Mouse (Mus musculus) MEL (cell line): ENCODE data around the gene Phxr2. TPM values are rescaled to one million over a fixed set of nuclear protein-coding genes. Genes with fewer than 3 reads are reported as not detected.

Experiments
- DNase-seq: peaks from one replicate; pipeline ENCODE4 v3.0.0; 2011; ENCODE audit warnings: low read depth, low spot score
- H3K27ac ChIP-seq: 2 replicates; pipeline ENCODE4 v1.5.1; 2012; ENCODE audit warnings: low read depth, mild to moderate bottlenecking, control low read depth, low read length, moderate library complexity; ENCODE audit not compliant: control insufficient read depth
- H3K27me3 ChIP-seq, 2 experiments: fragments of 150-350 bp in 1 of 2; sonication (generic) in 1 of 2; 2 replicates each; pipeline ENCODE4 v1.6.1; 2012; ENCODE audit warnings: low read length in 2 of 2, mild to moderate bottlenecking in 2 of 2, improper control_type of control experiment in 1 of 2, moderate library complexity in 1 of 2; ENCODE audit not compliant: insufficient read depth in 2 of 2, control insufficient read depth in 1 of 2
- H3K36me3 ChIP-seq, 2 experiments: 2 replicates each; pipeline ENCODE4 v1.6.1; 2012 to 2014; ENCODE audit warnings: low read length in 2 of 2, improper control_type of control experiment in 1 of 2, inconsistent platforms in 1 of 2, mild to moderate bottlenecking in 1 of 2; ENCODE audit not compliant: insufficient read depth in 2 of 2, control insufficient read depth in 1 of 2
- H3K4me1 ChIP-seq, 2 experiments: fragments of 150-350 bp in 1 of 2; sonication (generic) in 1 of 2; 2 replicates each; pipeline ENCODE4 v1.6.1; 2012; ENCODE audit warnings: low read length in 2 of 2, improper control_type of control experiment in 1 of 2, mild to moderate bottlenecking in 1 of 2; ENCODE audit not compliant: insufficient read depth in 2 of 2, control insufficient read depth in 1 of 2
- H3K4me3 ChIP-seq, 2 experiments: fragments of 150-350 bp in 1 of 2; sonication (generic) in 1 of 2; 2 replicates each; pipeline ENCODE4 v1.5.1; 2012; ENCODE audit warnings: low read depth in 2 of 2, low read length in 2 of 2, mild to moderate bottlenecking in 2 of 2, moderate library complexity in 2 of 2, control low read depth in 1 of 2, improper control_type of control experiment in 1 of 2; ENCODE audit not compliant: control insufficient read depth in 1 of 2, insufficient read depth in 1 of 2
- H3K79me2 ChIP-seq: 2 replicates; pipeline ENCODE4 v1.6.1; 2012; ENCODE audit warnings: mild to moderate bottlenecking, low read length, moderate library complexity; ENCODE audit not compliant: control insufficient read depth, poor library complexity, insufficient read depth
- H3K9ac ChIP-seq: 2 replicates; pipeline ENCODE4 v1.6.1; 2012; ENCODE audit warnings: low read depth, mild to moderate bottlenecking, control low read depth, low read length, moderate library complexity; ENCODE audit not compliant: control insufficient read depth, poor library complexity, severe bottlenecking
- H3K9me3 ChIP-seq: fragments of 150-350 bp; sonication (generic); replicated peaks from 2 replicates; pipeline ENCODE4 v1.6.1; 2012; ENCODE audit warnings: mild to moderate bottlenecking, low read length, improper control_type of control experiment, moderate library complexity; ENCODE audit not compliant: insufficient read depth
- BHLHE40 ChIP-seq: IDR thresholded peaks from 2 replicates; pipeline ENCODE4 v1.6.1; 2012; ENCODE audit warnings: low read depth, mild to moderate bottlenecking, inconsistent platforms, low read length, improper control_type of control experiment, borderline replicate concordance
- CTCF ChIP-seq, 3 experiments: IDR thresholded peaks in 2 of 3; conservative IDR thresholded peaks in 1 of 3; 2 replicates each; pipeline ENCODE4 v1.5.1; 2011 to 2012; ENCODE audit warnings: low read length in 3 of 3, low read depth in 2 of 3, mild to moderate bottlenecking in 2 of 3, improper control_type of control experiment in 1 of 3, inconsistent platforms in 1 of 3, mixed read lengths in 1 of 3, moderate library complexity in 1 of 3; ENCODE audit not compliant: control insufficient read depth in 1 of 3, insufficient read depth in 1 of 3, poor library complexity in 1 of 3, severe bottlenecking in 1 of 3
- GATA1 ChIP-seq: IDR thresholded peaks from 2 replicates; pipeline ENCODE4 v1.6.1; 2011; ENCODE audit warnings: low read depth, low read length, improper control_type of control experiment
- JUND ChIP-seq: IDR thresholded peaks from 2 replicates; pipeline ENCODE4 v1.6.1; 2011; ENCODE audit warnings: low read depth, mild to moderate bottlenecking, improper control_type of control experiment, low read length
- MAX ChIP-seq: IDR thresholded peaks from 2 replicates; pipeline ENCODE4 v1.6.1; 2011; ENCODE audit warnings: low read length, improper control_type of control experiment
- MAZ ChIP-seq: IDR thresholded peaks from 2 replicates; pipeline ENCODE4 v1.6.1; 2012; ENCODE audit warnings: low read depth, mild to moderate bottlenecking, inconsistent platforms, low read length, improper control_type of control experiment
- MYC ChIP-seq: IDR thresholded peaks from 2 replicates; pipeline ENCODE4 v1.6.1; 2011; ENCODE audit warnings: low read depth, mild to moderate bottlenecking, low read length, improper control_type of control experiment, moderate library complexity
- POLR2AphosphoS2 ChIP-seq: IDR thresholded peaks from 2 replicates; pipeline ENCODE4 v1.6.1; 2011; ENCODE audit warnings: low read length, improper control_type of control experiment
- SIN3A ChIP-seq: IDR thresholded peaks from 2 replicates; pipeline ENCODE4 v1.6.1; 2012; ENCODE audit warnings: low read length, improper control_type of control experiment, inconsistent platforms
- SMC3 ChIP-seq: IDR thresholded peaks from 2 replicates; pipeline ENCODE4 v1.6.1; 2011; ENCODE audit warnings: low read depth, low read length, improper control_type of control experiment
- TCF12 ChIP-seq: IDR thresholded peaks from 2 replicates; pipeline ENCODE4 v1.6.1; 2014; ENCODE audit warnings: low read depth, mild to moderate bottlenecking, inconsistent platforms, low read length, improper control_type of control experiment, moderate library complexity
- USF1 ChIP-seq: IDR thresholded peaks from 2 replicates; pipeline ENCODE4 v1.6.1; 2014; ENCODE audit warnings: low read depth, mild to moderate bottlenecking, inconsistent platforms, low read length, improper control_type of control experiment, moderate library complexity
- ZC3H11A ChIP-seq: IDR thresholded peaks from 2 replicates; pipeline ENCODE4 v1.6.1; 2012; ENCODE audit warnings: low read depth, mild to moderate bottlenecking, inconsistent platforms, low read length, improper control_type of control experiment
- polyA plus RNA-seq, 2 experiments: library from polyadenylated mRNA; stranded (reverse) in 1 of 2; unstranded in 1 of 2; fragments of >175 nt in 1 of 2; fragments of >200 nt in 1 of 2; gene quantifications; 2 replicates each; pipeline versions ENCODE4 v1.2.1 to v1.2.4; 2012; ENCODE audit warnings: low replicate concordance in 2 of 2, low read depth in 1 of 2; ENCODE audit not compliant: insufficient read length in 2 of 2, insufficient read depth in 1 of 2, missing spikeins in 1 of 2
- total RNA-seq: library from RNA; depleted of rRNA; stranded (reverse); fragments of 300-350 nt; gene quantifications from 2 replicates; pipeline ENCODE4 v1.2.3, GENCODE M21; 2012

Phxr2 gene
- total and polyA plus RNA-seq, 3 experiments = not detected

GRCm38 (mm10) chr10:99168404-99168803 is 42.3 kb upstream of the Phxr2 start:
- H3K9me3 ChIP-seq = no peaks in the 10 kb centered on the region
- TF ChIP-seq TCF12 (no peak), POLR2AphosphoS2 (no peak), MAX (no peak), BHLHE40 (no peak), JUND (no peak), CTCF (IDR thresholded peaks at IDR 0.05 in 2 of 3, conservative IDR thresholded peaks at IDR 0.05 in 1 of 3; ENCODE audit: control insufficient read depth in 1 of 3, insufficient read depth in 1 of 3, low read depth in 2 of 3, low read length in 3 of 3, poor library complexity in 1 of 3, severe bottlenecking in 1 of 3) (peak in 2 of 3 experiments; percentile 22 to 24; a peak in 3 of 6 replicates), SIN3A (no peak)
- H3K4me3 ChIP-seq = no peak overlapping the region
- H3K27ac ChIP-seq = no peak overlapping the region
- peaks cover 0 to 2% of the 10 kb centered on the region in 2 experiments; a peak in 2 of 4 replicates for H3K36me3 ChIP-seq
- H3K79me2 ChIP-seq = no peaks in the 10 kb centered on the region
- no peaks in the 10 kb centered on the region; a peak in 1 of 4 replicates for H3K27me3 ChIP-seq
- H3K9ac ChIP-seq = no peak overlapping the region
- H3K4me1 ChIP-seq = peaks cover 0 to 5% of the 10 kb centered on the region in 2 experiments; a peak in 1 of 4 replicates
- no peak for DNase-seq

- Histone ChIP-seq H3K4me3 (no peak overlapping the region), H3K79me2 (no peaks in the 10 kb centered on the region)
- TF ChIP-seq USF1 (no peak), CTCF (IDR thresholded peaks at IDR 0.05 in 2 of 3, conservative IDR thresholded peaks at IDR 0.05 in 1 of 3; ENCODE audit: control insufficient read depth in 1 of 3, insufficient read depth in 1 of 3, low read depth in 2 of 3, low read length in 3 of 3, poor library complexity in 1 of 3, severe bottlenecking in 1 of 3) (peak in 1 of 3 experiments; percentile 5; a peak in 1 of 6 replicates)
- TF ChIP-seq, all 39 proteins: peak for 1
- H3K4me1 ChIP-seq = peaks cover 0 to 5% of the 10 kb centered on the region in 2 experiments; a peak in 1 of 4 replicates
- no peak overlapping the region for H3K27ac ChIP-seq
- peaks cover 0 to 2% of the 10 kb centered on the region in 2 experiments; a peak in 2 of 4 replicates for H3K36me3 ChIP-seq
- H3K27me3 ChIP-seq = no peaks in the 10 kb centered on the region
- no peaks in the 10 kb centered on the region for H3K9me3 ChIP-seq
- H3K9ac ChIP-seq = no peak overlapping the region
- DNase-seq = peak; percentile 11
These were observed 40.3 kb upstream of the Phxr2 start for GRCm38 (mm10) chr10:99166392-99166791.

- peak; percentile 49; the same call in 1 of the 2 replicates for TF ChIP-seq GATA1
- no peak for TF ChIP-seq MYC
- peak; percentile 18 to 58 (median 19); a peak in 3 of 6 replicates for TF ChIP-seq CTCF (IDR thresholded peaks at IDR 0.05 in 2 of 3, conservative IDR thresholded peaks at IDR 0.05 in 1 of 3; ENCODE audit: control insufficient read depth in 1 of 3, insufficient read depth in 1 of 3, low read depth in 2 of 3, low read length in 3 of 3, poor library complexity in 1 of 3, severe bottlenecking in 1 of 3)
- TF ChIP-seq ZC3H11A = peak; percentile 25; the same call in 1 of the 2 replicates
- TF ChIP-seq MAZ = no peak
- TF ChIP-seq SMC3 = peak; percentile 51
- peak; percentile 83 for DNase-seq
- Histone ChIP-seq H3K79me2 (no peaks in the 10 kb centered on the region), H3K9me3 (no peaks in the 10 kb centered on the region), H3K4me3 (peak overlapping the region in 1 of 2 experiments; percentile 19; a peak in 1 of 4 replicates), H3K36me3 (peaks cover 0 to 2% of the 10 kb centered on the region in 2 experiments; a peak in 2 of 4 replicates), H3K9ac (no peak overlapping the region), H3K27ac (no peak overlapping the region; the same call in 1 of the 2 replicates), H3K4me1 (peaks cover 0 to 5% of the 10 kb centered on the region in 2 experiments; a peak in 1 of 4 replicates), H3K27me3 (no peaks in the 10 kb centered on the region)
These were observed 39.7 kb upstream of the Phxr2 start for GRCm38 (mm10) chr10:99165751-99166282.
